Mouse (Mus musculus) testis, adult 2 months (tissue): Measurements from ENCODE around the gene Hip1r.

Experiments
- CTCF ChIP-seq: fragments of 200-500 bp; IDR thresholded peaks from 2 replicates; pipeline ENCODE4 v1.5.1; 2012; ENCODE audit warnings: low read depth, mild to moderate bottlenecking, inconsistent platforms, low read length, moderate library complexity; ENCODE audit not compliant: control insufficient read depth, insufficient read depth, insufficient replicate concordance
- POLR2A ChIP-seq: fragments of 200-500 bp; IDR thresholded peaks from 2 replicates; pipeline ENCODE4 v1.6.1; 2012; ENCODE audit warnings: low read depth, mild to moderate bottlenecking, inconsistent platforms, low read length, moderate library complexity; ENCODE audit not compliant: control insufficient read depth

GRCm38 (mm10) chr5:124003375-124003774 is 29.9 kb downstream of the Hip1r start:
- TF ChIP-seq POLR2A (no peak), CTCF (no peak)
